In the genomic region with DNA sequence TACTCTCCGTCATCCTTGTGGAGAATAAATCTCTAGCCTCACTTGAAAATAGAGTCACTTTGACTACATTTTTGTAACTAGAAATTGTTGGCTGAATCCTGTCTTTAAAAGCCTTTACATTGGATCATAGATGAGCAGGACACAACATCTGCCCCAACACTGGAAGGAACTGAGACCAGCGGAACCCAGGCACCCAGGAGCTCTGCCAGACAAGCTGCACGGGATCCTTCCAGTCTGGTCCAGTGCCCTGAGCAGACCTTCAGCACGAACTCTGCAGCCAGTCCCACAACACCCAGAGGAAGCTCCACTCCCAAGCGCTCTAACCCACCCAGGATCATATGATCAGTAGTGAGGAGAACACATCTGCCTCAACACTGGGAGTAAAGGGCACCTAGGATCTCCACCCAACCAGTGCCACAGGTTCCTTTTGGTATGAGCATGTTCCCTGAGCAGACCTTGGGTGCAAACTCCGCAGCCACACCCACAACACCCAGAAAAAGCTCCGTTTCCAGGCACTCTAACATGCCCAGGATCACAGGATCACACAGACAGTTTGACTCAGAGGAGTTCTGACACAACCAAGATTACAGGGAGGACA, we compare ENCODE assay signal across 36 mouse cellular contexts. TPM values are rescaled to one million over a fixed set of nuclear protein-coding genes. Genes with fewer than 3 reads are reported as not detected.
DNase-seq lines count a peak whose midpoint lies in the region; ATAC-seq and TF ChIP-seq lines count a peak whose summit lies in the region.
"Had no signal": no experiment of that assay in that cellular context is flagged by ENCODE, and none has a peak within 500 bp of the region (broad histone marks: within the 10 kb centered on the region; RNA-seq: fewer than 3 reads in every experiment).

No protein-coding gene starts in this region.

- TF ChIP-seq POLR2A in lung, adult 2 months (IDR thresholded peaks at IDR 0.05; ENCODE audit: borderline replicate concordance, extremely low read depth, low read depth, low read length) = no peak

- no peak for TF ChIP-seq CTCF in lung, postnatal 0 days (IDR thresholded peaks at IDR 0.05)
- TF ChIP-seq CTCF in lung, adult 2 months (IDR thresholded peaks at IDR 0.05; ENCODE audit: insufficient read depth, low read length) = no peak

- no peak overlapping the region for H3K4me2 ChIP-seq in lung, postnatal 0 days (replicated peaks; ENCODE audit: low read depth, low read length)
- H3K4me2 ChIP-seq: forebrain, embryonic 13.5 days; heart, embryonic 15.5 days; hindbrain, embryonic 12.5 days; limb, embryonic 15.5 days; liver, embryonic 15.5 days; midbrain, embryonic 15.5 days; neural tube, embryonic 15.5 days had no signal

- no peak overlapping the region for H3K9ac ChIP-seq in lung, postnatal 0 days (replicated peaks; ENCODE audit: low read depth)
- H3K9ac ChIP-seq: forebrain, embryonic 13.5 days; heart, embryonic 15.5 days; hindbrain, embryonic 12.5 days; limb, embryonic 15.5 days; liver, embryonic 15.5 days; midbrain, embryonic 15.5 days; neural tube, embryonic 15.5 days had no signal

- H3K36me3 ChIP-seq in lung, postnatal 0 days (ENCODE audit: insufficient read depth, low read length) = 0 out of 2 replicates have a peak, but pooled peaks cover 3% of the 10 kb centered on the region
- H3K36me3 ChIP-seq: heart, embryonic 10.5 days; heart, embryonic 15.5 days; hindbrain, embryonic 12.5 days; limb, embryonic 10.5 days; limb, embryonic 15.5 days; liver, embryonic 15.5 days; midbrain, embryonic 15.5 days; neural tube, embryonic 15.5 days had no signal

- WGBS in lung, postnatal 0 days = 74% methylated on average over 7 of the region's 7 CpGs
- 78% methylated on average over 7 of the region's 7 CpGs for WGBS in lung, adult 2 months

- no peaks in the 10 kb centered on the region for H3K27me3 ChIP-seq in lung, postnatal 0 days (replicated peaks; ENCODE audit: insufficient read depth, low read length)
- H3K27me3 ChIP-seq: CH12.LX; forebrain, embryonic 13.5 days; heart, embryonic 15.5 days; hindbrain, embryonic 12.5 days; limb, embryonic 15.5 days; liver, embryonic 15.5 days; midbrain, embryonic 15.5 days; neural tube, embryonic 15.5 days had no signal

- TF ChIP-seq EP300 in lung, postnatal 0 days (IDR thresholded peaks at IDR 0.05) = no peak

- no peaks in the 10 kb centered on the region for H3K4me1 ChIP-seq in lung, postnatal 0 days (ENCODE audit: insufficient read depth, low read depth, low read length)
- H3K4me1 ChIP-seq in lung, adult 2 months (ENCODE audit: control insufficient read depth, insufficient read depth, low read length) = no peaks in the 10 kb centered on the region
- H3K4me1 ChIP-seq: forebrain, embryonic 13.5 days; heart, embryonic 10.5 days; heart, embryonic 15.5 days; hindbrain, embryonic 12.5 days; limb, embryonic 10.5 days; limb, embryonic 15.5 days; liver, embryonic 15.5 days; midbrain, embryonic 15.5 days; neural tube, embryonic 15.5 days had no signal

- no peak overlapping the region for H3K4me3 ChIP-seq in lung, postnatal 0 days (ENCODE audit: low read depth, low read length)
- no peak overlapping the region for H3K4me3 ChIP-seq in lung, adult 2 months (replicated peaks; ENCODE audit: extremely low read depth, low read depth, low read length)
- H3K4me3 ChIP-seq: forebrain, embryonic 13.5 days; heart, embryonic 10.5 days; heart, embryonic 15.5 days; hindbrain, embryonic 12.5 days; limb, embryonic 10.5 days; limb, embryonic 15.5 days; liver, embryonic 15.5 days; midbrain, embryonic 15.5 days; neural tube, embryonic 15.5 days had no signal

- H3K9me3 ChIP-seq in lung, postnatal 0 days (ENCODE audit: low read length) = no peaks in the 10 kb centered on the region
- H3K9me3 ChIP-seq: heart, embryonic 15.5 days; limb, embryonic 10.5 days; liver, embryonic 15.5 days had no signal

- DNase-seq in adrenal gland, adult 2 months = peak; percentile 45
- no peak for DNase-seq in adrenal gland, adult 8-10 months
- peak; percentile 27 for DNase-seq in kidney, adult 9 months
- DNase-seq in kidney, adult 18-20 months = no peak
- no peak for DNase-seq in lung, postnatal 0 days (ENCODE audit: low spot score)
- DNase-seq in lung, adult 2 months = no peak
- DNase-seq in embryo, embryonic 10 days (ENCODE audit: low spot score) = no peak
- no peak for DNase-seq in spleen, postnatal 10 days (ENCODE audit: low spot score in 2 of 2)
- DNase-seq: cerebellum, adult 8-10 months; cerebellum, postnatal 25 days; gastrocnemius, postnatal 10 days; kidney, adult 8-10 months; kidney, postnatal 14 days; layer of hippocampus, adult 9-11 months; retina, postnatal 1 day; right cerebral cortex, postnatal 14 days; spleen, adult 18-20 months; thymus, adult 2 months; thymus, postnatal 36 days had no signal

- ATAC-seq in lung, postnatal 0 days = no peak; the same call in 1 of the 2 replicates
- ATAC-seq: activated CD4-positive, CD25-positive, alpha-beta regulatory T cell, adult 4 months; forebrain, embryonic 13.5 days; hindbrain, postnatal 0 days; midbrain, embryonic 15.5 days had no signal

- 0 out of 2 replicates have a peak overlapping the region, but pooled peaks have one; percentile 20 for H3K27ac ChIP-seq in lung, postnatal 0 days (ENCODE audit: low read length)
- H3K27ac ChIP-seq: forebrain, embryonic 13.5 days; heart, embryonic 10.5 days; heart, embryonic 15.5 days; hindbrain, embryonic 12.5 days; hindbrain, postnatal 0 days; limb, embryonic 10.5 days; limb, embryonic 15.5 days; liver, embryonic 15.5 days; midbrain, embryonic 15.5 days; neural tube, embryonic 15.5 days had no signal

RNA-seq across cellular contexts. Expression of a gene that starts 19.7 kb away (rescaled TPM):
- not detected for total RNA-seq in adrenal gland, adult 2 months (2021)
- not detected in 2 replicates for polyA plus RNA-seq in adrenal gland, adult 2 months (2012; rRNA removed)
- total RNA-seq in adrenal gland, adult 8-10 months (2022) = not detected
- 0.20 TPM in 1 of 2 replicates, not detected in the other for polyA plus RNA-seq in lung, postnatal 0 days (2015; fragmentation: Nextera tagmentation; extraction: Ambion mirVana)
- polyA plus RNA-seq in lung, adult 2 months (2012; rRNA removed) = 0.11 TPM in 1 of 2 replicates, not detected in the other
- total RNA-seq: CH12.LX; ES-E14; gastrocnemius, postnatal 10 days; heart, postnatal 25 days; hindbrain, postnatal 0 days; left cerebral cortex, postnatal 10 days had no signal
- polyA plus RNA-seq: activated CD4-positive, CD25-positive, alpha-beta regulatory T cell, adult 4 months; C2C12; embryonic facial prominence, embryonic 11.5 days; forebrain, embryonic 13.5 days; heart, embryonic 10.5 days; heart, embryonic 15.5 days; hindbrain, embryonic 12.5 days; hindbrain, postnatal 0 days; limb, embryonic 10.5 days; liver, embryonic 15.5 days; midbrain, embryonic 15.5 days had no signal

RNA-seq across cellular contexts. Expression of a gene that starts 32.6 kb away (rescaled TPM):
- total RNA-seq in adrenal gland, adult 2 months (2021) = 1,000 to 10,000 TPM; 1,828 to 8,328 TPM
- polyA plus RNA-seq in adrenal gland, adult 2 months (2012; rRNA removed) = 1,650 and 3,116 TPM in 2 replicates
- 1,000 to 10,000 TPM in 2 of 4 experiments, 100 to 1,000 TPM in 2; 318 to 7,826 (median 4,098) TPM for total RNA-seq in adrenal gland, adult 8-10 months (2022)
- 801 and 895 TPM in 2 replicates for polyA plus RNA-seq in lung, postnatal 0 days (2015; fragmentation: Nextera tagmentation; extraction: Ambion mirVana)
- polyA plus RNA-seq in lung, adult 2 months (2012; rRNA removed) = 106 and 114 TPM in 2 replicates
- total RNA-seq: CH12.LX had no signal
- polyA plus RNA-seq: embryonic facial prominence, embryonic 11.5 days had no signal

RNA-seq across cellular contexts. Expression of a gene that starts 48.2 kb away (rescaled TPM):
- total RNA-seq in adrenal gland, adult 2 months (2021) = under 1 TPM in 1 of 2 experiments, not detected in 1; 0.17 TPM
- polyA plus RNA-seq in adrenal gland, adult 2 months (2012; rRNA removed) = 0.06 TPM in 1 of 2 replicates, not detected in the other
- total RNA-seq in adrenal gland, adult 8-10 months (2022) = under 1 TPM in 1 of 4 experiments, not detected in 3; 0.17 TPM
- polyA plus RNA-seq in lung, postnatal 0 days (2015; fragmentation: Nextera tagmentation; extraction: Ambion mirVana) = 0.07 TPM in 1 of 2 replicates, not detected in the other
- not detected in 2 replicates for polyA plus RNA-seq in lung, adult 2 months (2012; rRNA removed)
- total RNA-seq: CH12.LX; ES-E14; left cerebral cortex, postnatal 10 days had no signal
- polyA plus RNA-seq: activated CD4-positive, CD25-positive, alpha-beta regulatory T cell, adult 4 months; C2C12; midbrain, embryonic 15.5 days had no signal

Comparison
In these comparisons a context has a peak if more than half of its experiments do, and no peak if none do; other contexts are left out.
1. DNase-seq: peak in adrenal gland, adult 2 months (single experiment) and kidney, adult 9 months (single experiment); none in adrenal gland, adult 8-10 months (single experiment), kidney, adult 18-20 months (single experiment), lung, postnatal 0 days (single experiment), lung, adult 2 months (single experiment), embryo, embryonic 10 days (single experiment) and spleen, postnatal 10 days (0 of 2).